Mouse (Mus musculus): Measurements from ENCODE around the gene Fstl5. TPM values are rescaled to one million over a fixed set of nuclear protein-coding genes. Genes with fewer than 3 reads are reported as not detected.

The Fstl5 gene
- polyA plus RNA-seq (2011; ENCODE audit: insufficient read depth, insufficient read length, low replicate concordance, missing spikeins), result not detected in 2 replicates

- Histone ChIP-seq H3K4me1 (ENCODE audit: control insufficient read depth, insufficient read depth, low read length) (no peaks in the 10 kb centered on the region), H3K4me3 (replicated peaks; ENCODE audit: control insufficient read depth, low read depth, low read length) (no peak within 1 kb of the TSS), H3K27ac (ENCODE audit: control insufficient read depth, insufficient read depth, low read depth, low read length, poor library complexity) (no peak within 1 kb of the TSS)
- WGBS, result 3% methylated on average over 28 of the region's 28 CpGs
- no peak for TF ChIP-seq POLR2A (IDR thresholded peaks at IDR 0.05; ENCODE audit: borderline replicate concordance, control insufficient read depth, low read depth, low read length)
Measured at GRCm38 (mm10) chr3:76074060-76074707, at the start of gene Fstl5. TSS of gene Fstl5 (plus strand) at chr3:76074270.

DNA sequence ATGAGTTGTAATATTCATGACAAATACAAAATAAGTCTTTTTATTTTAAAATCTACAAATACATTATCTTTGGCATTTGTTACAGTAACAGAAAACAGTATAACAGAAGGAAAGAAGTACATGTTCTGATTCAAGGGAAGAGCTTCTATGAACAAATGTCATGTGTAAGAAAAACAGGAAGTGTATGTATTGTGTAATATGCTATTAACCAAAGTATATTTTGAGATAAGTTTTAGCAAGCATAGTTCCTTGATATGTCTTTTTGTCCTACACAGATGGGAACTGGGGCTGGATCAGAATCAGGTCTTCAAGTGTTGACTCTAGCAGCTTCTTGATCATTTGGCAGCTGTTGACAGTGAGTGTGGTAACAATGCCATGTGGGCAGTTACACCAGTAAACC is 48.5 kb upstream of the Fstl5 start:
- TF ChIP-seq POLR2A (IDR thresholded peaks at IDR 0.05; ENCODE audit: borderline replicate concordance, control insufficient read depth, low read depth, low read length) (no peak), CTCF (IDR thresholded peaks at IDR 0.05; ENCODE audit: control insufficient read depth, insufficient read depth, low read length) (no peak)
- no peak overlapping the region for H3K4me3 ChIP-seq (replicated peaks; ENCODE audit: control insufficient read depth, low read depth, low read length)
- H3K27ac ChIP-seq (ENCODE audit: control insufficient read depth, insufficient read depth, low read depth, low read length, poor library complexity), result no peak overlapping the region
- H3K4me1 ChIP-seq (ENCODE audit: control insufficient read depth, insufficient read depth, low read length), result no peaks in the 10 kb centered on the region; the same call in 1 of the 2 replicates

DNA sequence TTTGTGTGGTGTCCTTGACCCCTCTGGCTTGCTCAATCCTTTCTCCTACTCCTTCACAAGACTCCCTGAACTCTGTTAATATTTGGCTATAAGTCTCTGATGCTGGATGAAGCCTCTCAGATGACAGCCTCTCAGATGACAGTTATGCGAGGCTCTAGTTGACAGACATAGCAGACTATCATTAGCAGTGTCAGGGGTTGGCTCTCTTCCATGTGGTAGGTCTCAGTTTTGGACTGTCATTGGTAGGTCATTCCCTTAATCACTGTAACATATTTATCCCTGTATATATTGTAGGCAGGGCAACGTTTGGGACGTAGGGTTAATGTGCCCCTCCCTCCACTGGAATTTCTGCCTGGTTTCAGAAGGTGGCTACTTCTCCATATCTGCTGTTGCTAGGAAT is 22.9 kb upstream of the Fstl5 start:
- WGBS, result 71% methylated on average over 3 of the region's 3 CpGs
- TF ChIP-seq CTCF (IDR thresholded peaks at IDR 0.05; ENCODE audit: control insufficient read depth, insufficient read depth, low read length), result no peak
- no peak for TF ChIP-seq POLR2A (IDR thresholded peaks at IDR 0.05; ENCODE audit: borderline replicate concordance, control insufficient read depth, low read depth, low read length)
- H3K4me3 ChIP-seq (replicated peaks; ENCODE audit: control insufficient read depth, low read depth, low read length), result no peak overlapping the region
- no peak overlapping the region for H3K27ac ChIP-seq (ENCODE audit: control insufficient read depth, insufficient read depth, low read depth, low read length, poor library complexity)
- no peaks in the 10 kb centered on the region for H3K4me1 ChIP-seq (ENCODE audit: control insufficient read depth, insufficient read depth, low read length)

GRCm38 (mm10) chr3:76061996-76062395 is 12.1 kb upstream of the Fstl5 start:
- no peak overlapping the region for H3K4me3 ChIP-seq (replicated peaks; ENCODE audit: control insufficient read depth, low read depth, low read length)
- TF ChIP-seq POLR2A (IDR thresholded peaks at IDR 0.05; ENCODE audit: borderline replicate concordance, control insufficient read depth, low read depth, low read length) (no peak), CTCF (IDR thresholded peaks at IDR 0.05; ENCODE audit: control insufficient read depth, insufficient read depth, low read length) (no peak)
- WGBS, result 74% methylated on average over 1 of the region's 1 CpGs
- H3K27ac ChIP-seq (ENCODE audit: control insufficient read depth, insufficient read depth, low read depth, low read length, poor library complexity), result no peak overlapping the region
- H3K4me1 ChIP-seq (ENCODE audit: control insufficient read depth, insufficient read depth, low read length), result no peaks in the 10 kb centered on the region

DNA sequence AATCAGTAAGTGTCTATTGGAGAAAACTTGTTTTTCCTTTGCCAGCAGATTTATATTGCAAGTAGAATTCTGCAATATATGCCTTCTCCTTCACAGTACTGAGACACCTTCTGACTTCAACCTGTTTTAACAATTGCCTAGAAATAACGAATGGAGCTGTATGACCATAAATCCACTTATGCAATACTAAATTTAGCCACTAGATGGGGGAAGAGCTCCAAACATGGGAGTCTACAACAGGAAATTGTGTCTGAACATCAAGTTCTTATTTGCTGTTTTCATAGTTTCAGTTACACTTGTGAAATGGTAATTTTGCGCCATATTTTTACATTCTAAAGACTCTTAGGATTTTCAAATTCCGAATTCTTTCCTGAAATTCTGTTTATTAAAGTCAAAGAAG is 6.2 kb upstream of the Fstl5 start:
- TF ChIP-seq CTCF (IDR thresholded peaks at IDR 0.05; ENCODE audit: control insufficient read depth, insufficient read depth, low read length) (no peak), POLR2A (IDR thresholded peaks at IDR 0.05; ENCODE audit: borderline replicate concordance, control insufficient read depth, low read depth, low read length) (no peak)
- Histone ChIP-seq H3K27ac (ENCODE audit: control insufficient read depth, insufficient read depth, low read depth, low read length, poor library complexity) (no peak overlapping the region), H3K4me3 (replicated peaks; ENCODE audit: control insufficient read depth, low read depth, low read length) (no peak overlapping the region), H3K4me1 (ENCODE audit: control insufficient read depth, insufficient read depth, low read length) (no peaks in the 10 kb centered on the region)
- 3% methylated on average over 3 of the region's 3 CpGs for WGBS

GRCm38 (mm10) chr3:76072826-76073225 is 1.2 kb upstream of the Fstl5 start:
- no peak for TF ChIP-seq CTCF (IDR thresholded peaks at IDR 0.05; ENCODE audit: control insufficient read depth, insufficient read depth, low read length)
- TF ChIP-seq POLR2A (IDR thresholded peaks at IDR 0.05; ENCODE audit: borderline replicate concordance, control insufficient read depth, low read depth, low read length), result no peak
- Histone ChIP-seq H3K4me1 (ENCODE audit: control insufficient read depth, insufficient read depth, low read length) (no peaks in the 10 kb centered on the region), H3K27ac (ENCODE audit: control insufficient read depth, insufficient read depth, low read depth, low read length, poor library complexity) (no peak overlapping the region), H3K4me3 (replicated peaks; ENCODE audit: control insufficient read depth, low read depth, low read length) (no peak overlapping the region)
- WGBS, result 84% methylated on average over 7 of the region's 7 CpGs

DNA sequence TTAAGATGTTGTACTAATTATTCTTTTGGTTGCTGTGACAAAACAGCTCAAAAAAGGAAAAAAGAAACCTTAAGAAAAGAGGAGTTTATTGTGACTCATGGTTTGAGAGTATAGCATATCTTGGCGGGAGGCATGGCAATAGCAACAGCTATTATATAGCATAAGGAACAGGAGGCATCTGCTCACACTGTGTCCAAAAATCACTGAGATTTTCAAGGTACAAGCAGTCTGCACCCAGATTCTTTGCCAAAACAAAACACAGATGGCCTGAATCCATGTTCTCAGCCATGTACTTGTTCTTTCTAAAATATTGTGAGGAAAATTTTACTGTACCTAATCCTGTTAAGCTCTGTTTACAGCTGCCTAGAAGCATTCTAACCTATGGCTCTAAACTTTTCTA is 66.4 kb downstream of the Fstl5 start:
- 74% methylated on average over 1 of the region's 1 CpGs for WGBS
- H3K27ac ChIP-seq (ENCODE audit: control insufficient read depth, insufficient read depth, low read depth, low read length, poor library complexity), result no peak overlapping the region
- TF ChIP-seq CTCF (IDR thresholded peaks at IDR 0.05; ENCODE audit: control insufficient read depth, insufficient read depth, low read length), result no peak
- no peak for TF ChIP-seq POLR2A (IDR thresholded peaks at IDR 0.05; ENCODE audit: borderline replicate concordance, control insufficient read depth, low read depth, low read length)
- H3K4me3 ChIP-seq (replicated peaks; ENCODE audit: control insufficient read depth, low read depth, low read length), result no peak overlapping the region
- no peaks in the 10 kb centered on the region for H3K4me1 ChIP-seq (ENCODE audit: control insufficient read depth, insufficient read depth, low read length)

DNA sequence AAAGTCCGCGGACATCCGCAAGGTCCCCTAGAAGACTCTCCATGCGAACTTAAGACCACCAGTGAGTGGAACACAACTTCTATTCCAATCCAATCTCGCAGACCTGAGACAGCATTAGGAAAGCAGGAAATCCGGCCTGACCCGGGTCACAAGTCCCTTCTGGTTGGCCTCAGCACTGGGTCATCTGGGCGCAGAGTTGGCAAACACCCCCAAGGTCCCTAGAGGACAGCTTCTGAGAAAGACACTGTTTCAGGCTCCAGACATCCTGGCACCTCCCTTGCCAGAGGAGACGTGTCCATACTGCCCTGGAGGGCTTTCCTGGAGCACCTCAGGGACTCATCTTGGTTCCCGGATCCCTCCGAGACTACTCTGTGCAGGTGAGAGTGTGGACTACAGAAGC is 73.8 kb downstream of the Fstl5 start:
- no peak for TF ChIP-seq POLR2A (IDR thresholded peaks at IDR 0.05; ENCODE audit: borderline replicate concordance, control insufficient read depth, low read depth, low read length)
- TF ChIP-seq CTCF (IDR thresholded peaks at IDR 0.05; ENCODE audit: control insufficient read depth, insufficient read depth, low read length), result no peak
- 78% methylated on average over 11 of the region's 11 CpGs for WGBS
- Histone ChIP-seq H3K4me3 (replicated peaks; ENCODE audit: control insufficient read depth, low read depth, low read length) (no peak overlapping the region), H3K27ac (ENCODE audit: control insufficient read depth, insufficient read depth, low read depth, low read length, poor library complexity) (no peak overlapping the region), H3K4me1 (ENCODE audit: control insufficient read depth, insufficient read depth, low read length) (no peaks in the 10 kb centered on the region)

DNA sequence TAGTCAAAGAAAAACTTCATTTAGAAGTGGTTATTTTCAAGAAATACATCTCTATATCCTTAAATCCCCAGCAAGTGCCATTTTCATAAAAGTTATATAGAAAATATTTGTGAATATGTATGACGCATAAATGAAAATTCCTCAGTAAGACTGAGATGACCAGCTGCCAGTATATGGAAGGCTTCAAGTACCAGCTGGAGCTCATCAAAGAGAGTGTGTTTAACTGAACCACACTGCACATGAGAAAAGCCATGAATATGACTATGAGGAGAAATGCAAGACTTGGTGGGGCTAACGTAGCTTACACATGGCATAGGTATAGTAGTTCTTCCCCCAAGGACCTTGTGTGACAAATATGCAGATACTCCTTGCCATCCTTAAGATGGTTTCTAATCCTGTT is 164.8 kb downstream of the Fstl5 start:
- H3K4me3 ChIP-seq (replicated peaks; ENCODE audit: control insufficient read depth, low read depth, low read length), result no peak overlapping the region
- H3K4me1 ChIP-seq (ENCODE audit: control insufficient read depth, insufficient read depth, low read length), result no peaks in the 10 kb centered on the region
- no peak overlapping the region for H3K27ac ChIP-seq (ENCODE audit: control insufficient read depth, insufficient read depth, low read depth, low read length, poor library complexity)
- TF ChIP-seq CTCF (IDR thresholded peaks at IDR 0.05; ENCODE audit: control insufficient read depth, insufficient read depth, low read length) (no peak), POLR2A (IDR thresholded peaks at IDR 0.05; ENCODE audit: borderline replicate concordance, control insufficient read depth, low read depth, low read length) (no peak)
- WGBS, result 90% methylated on average over 2 of the region's 2 CpGs

Data from bone marrow, adult 2 months (tissue).